10 mouse cellular contexts compared by ENCODE assay signal in the genomic region with DNA sequence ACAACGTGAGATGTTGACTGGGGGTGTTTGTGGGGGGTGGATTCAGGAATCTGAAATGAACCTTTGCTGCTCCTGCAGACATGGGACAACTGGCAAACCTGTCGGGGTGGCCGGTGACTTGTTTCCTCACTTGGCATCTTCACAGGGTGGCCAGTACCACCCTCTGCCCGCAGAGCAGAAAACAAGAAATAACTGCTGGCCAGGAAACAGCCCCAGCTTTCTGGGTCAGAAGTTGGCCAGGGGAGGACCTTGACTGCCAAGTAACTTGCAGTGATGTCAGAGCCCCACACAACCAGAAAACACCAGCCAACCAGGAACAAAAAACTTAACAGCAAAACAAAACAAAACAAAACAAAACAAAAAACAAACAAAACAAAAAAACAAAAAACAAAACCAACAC.
DNase-seq lines count a peak whose midpoint lies in the region; ATAC-seq and TF ChIP-seq lines count a peak whose summit lies in the region.
"Had no signal": no experiment of that assay in that cellular context is flagged by ENCODE, and none has a peak within 500 bp of the region (broad histone marks: within the 10 kb centered on the region; RNA-seq: fewer than 3 reads in every experiment).

No protein-coding gene starts in this region.

- no peak overlapping the region for H3K4me3 ChIP-seq in forebrain, embryonic 15.5 days
- no peak overlapping the region for H3K4me3 ChIP-seq in forebrain, embryonic 11.5 days (ENCODE audit: low read depth, low read length)
- H3K4me3 ChIP-seq in lung, adult 2 months (replicated peaks; ENCODE audit: extremely low read depth, low read depth, low read length), result no peak overlapping the region
- H3K4me3 ChIP-seq in heart, postnatal 0 days (ENCODE audit: low read depth, low read length), result no peak overlapping the region
- no peak overlapping the region for H3K4me3 ChIP-seq in neural tube, embryonic 13.5 days
- H3K4me3 ChIP-seq: liver, embryonic 13.5 days had no signal

- no peak for ATAC-seq in forebrain, embryonic 15.5 days (replicated peaks)
- ATAC-seq in forebrain, embryonic 11.5 days (replicated peaks; ENCODE audit: low FRiP score), result no peak
- no peak for ATAC-seq in heart, postnatal 0 days (ENCODE audit: insufficient read depth, low read depth)
- no peak for ATAC-seq in neural tube, embryonic 13.5 days (ENCODE audit: low read depth)

- DNase-seq in forebrain, embryonic 11.5 days (ENCODE audit: low spot score), result no peak
- peak; percentile 44 to 50 for DNase-seq in lung, adult 18-20 months
- no peak for DNase-seq in lung, adult 2 months
- no peak for DNase-seq in heart, postnatal 0 days (ENCODE audit: low spot score)
- DNase-seq in urinary bladder, postnatal 4 days (ENCODE audit: low spot score in 2 of 2), result no peak
- DNase-seq in spleen, postnatal 36 days (ENCODE audit: low spot score in 2 of 2), result no peak
- DNase-seq: cerebellum, postnatal 36 days; liver, embryonic 13.5 days had no signal

- H3K9me3 ChIP-seq in forebrain, embryonic 15.5 days, result no peaks in the 10 kb centered on the region
- no peaks in the 10 kb centered on the region for H3K9me3 ChIP-seq in forebrain, embryonic 11.5 days (ENCODE audit: control insufficient read depth, low read length)
- H3K9me3 ChIP-seq in heart, postnatal 0 days (replicated peaks; ENCODE audit: control insufficient read depth, low read length), result no peaks in the 10 kb centered on the region
- no peaks in the 10 kb centered on the region for H3K9me3 ChIP-seq in neural tube, embryonic 13.5 days
- H3K9me3 ChIP-seq: liver, embryonic 13.5 days had no signal

- 0 out of 2 replicates have a peak overlapping the region, but pooled peaks have one; percentile 85 for H3K4me2 ChIP-seq in forebrain, embryonic 15.5 days (replicated peaks)
- no peak overlapping the region for H3K4me2 ChIP-seq in forebrain, embryonic 11.5 days (ENCODE audit: low read depth, low read length, severe bottlenecking)
- H3K4me2 ChIP-seq in heart, postnatal 0 days (ENCODE audit: low read depth, low read length), result peak overlapping the region; percentile 73
- peak overlapping the region; percentile 68 for H3K4me2 ChIP-seq in neural tube, embryonic 13.5 days

- WGBS in forebrain, embryonic 15.5 days, result 75% methylated on average over 4 of the region's 4 CpGs
- WGBS in forebrain, embryonic 11.5 days, result 78% methylated on average over 4 of the region's 4 CpGs
- whole genome bisulfite sequencing in lung, adult 2 months, result 36% methylated on average over 4 of the region's 4 CpGs
- WGBS in heart, postnatal 0 days, result 52% methylated on average over 4 of the region's 4 CpGs
- WGBS in neural tube, embryonic 13.5 days, result 65% methylated on average over 4 of the region's 4 CpGs

- no peaks in the 10 kb centered on the region for H3K36me3 ChIP-seq in forebrain, embryonic 15.5 days
- H3K36me3 ChIP-seq in forebrain, embryonic 11.5 days (ENCODE audit: control insufficient read depth, insufficient read depth, low read length), result no peaks in the 10 kb centered on the region
- H3K36me3 ChIP-seq in heart, postnatal 0 days (replicated peaks; ENCODE audit: control insufficient read depth, insufficient read depth, low read length), result no peaks in the 10 kb centered on the region
- H3K36me3 ChIP-seq in neural tube, embryonic 13.5 days, result no peaks in the 10 kb centered on the region
- H3K36me3 ChIP-seq: liver, embryonic 13.5 days had no signal

- TF ChIP-seq CTCF in lung, adult 2 months (IDR thresholded peaks at IDR 0.05; ENCODE audit: insufficient read depth, low read length), result no peak
- no peak for TF ChIP-seq CTCF in heart, postnatal 0 days (IDR thresholded peaks at IDR 0.05; ENCODE audit: low read depth)

- TF ChIP-seq POLR2A in lung, adult 2 months (IDR thresholded peaks at IDR 0.05; ENCODE audit: borderline replicate concordance, extremely low read depth, low read depth, low read length), result no peak

- peaks cover 30% of the 10 kb centered on the region for H3K4me1 ChIP-seq in forebrain, embryonic 15.5 days
- H3K4me1 ChIP-seq in forebrain, embryonic 11.5 days (replicated peaks; ENCODE audit: control insufficient read depth, insufficient read depth, low read length), result 0 out of 2 replicates have a peak, but pooled peaks cover 2% of the 10 kb centered on the region
- H3K4me1 ChIP-seq in lung, adult 2 months (ENCODE audit: control insufficient read depth, insufficient read depth, low read length), result no peaks in the 10 kb centered on the region; the same call in 1 of the 2 replicates
- H3K4me1 ChIP-seq in heart, postnatal 0 days (ENCODE audit: control insufficient read depth, insufficient read depth), result peaks cover 29% of the 10 kb centered on the region
- peaks cover 45% of the 10 kb centered on the region for H3K4me1 ChIP-seq in neural tube, embryonic 13.5 days (replicated peaks)
- H3K4me1 ChIP-seq: liver, embryonic 13.5 days had no signal

- TF ChIP-seq EP300 in heart, postnatal 0 days (IDR thresholded peaks at IDR 0.05; ENCODE audit: low read depth), result no peak

- no peak overlapping the region for H3K27ac ChIP-seq in forebrain, embryonic 15.5 days (replicated peaks)
- no peak overlapping the region for H3K27ac ChIP-seq in forebrain, embryonic 11.5 days (ENCODE audit: low read depth, low read length)
- no peak overlapping the region for H3K27ac ChIP-seq in heart, postnatal 0 days (ENCODE audit: low read depth)
- H3K27ac ChIP-seq in neural tube, embryonic 13.5 days (replicated peaks), result no peak overlapping the region
- H3K27ac ChIP-seq: liver, embryonic 13.5 days had no signal

- H3K27me3 ChIP-seq in forebrain, embryonic 15.5 days, result no peaks in the 10 kb centered on the region
- peaks cover 8% of the 10 kb centered on the region for H3K27me3 ChIP-seq in forebrain, embryonic 11.5 days (ENCODE audit: control insufficient read depth, insufficient read depth, low read length)
- H3K27me3 ChIP-seq in heart, postnatal 0 days (ENCODE audit: control insufficient read depth, insufficient read depth, low read length), result no peaks in the 10 kb centered on the region
- H3K27me3 ChIP-seq in neural tube, embryonic 13.5 days, result 0 out of 2 replicates have a peak, but pooled peaks cover 7% of the 10 kb centered on the region

- H3K9ac ChIP-seq in forebrain, embryonic 15.5 days (replicated peaks), result no peak overlapping the region
- no peak overlapping the region for H3K9ac ChIP-seq in forebrain, embryonic 11.5 days (ENCODE audit: low read length)
- H3K9ac ChIP-seq in heart, postnatal 0 days (replicated peaks; ENCODE audit: low read depth, low read length), result no peak overlapping the region
- H3K9ac ChIP-seq in neural tube, embryonic 13.5 days, result no peak overlapping the region
- H3K9ac ChIP-seq: liver, embryonic 13.5 days had no signal

Comparison
In these comparisons a context has a peak if more than half of its experiments do, and no peak if none do; other contexts are left out.
1. DNase-seq: peak in lung, adult 18-20 months (2 of 2); none in forebrain, embryonic 11.5 days (single experiment), lung, adult 2 months (single experiment), heart, postnatal 0 days (single experiment), urinary bladder, postnatal 4 days (0 of 2) and spleen, postnatal 36 days (0 of 2).